Mouse (Mus musculus): ENCODE measurements around the gene Frs3.

Gene Frs3

DNA sequence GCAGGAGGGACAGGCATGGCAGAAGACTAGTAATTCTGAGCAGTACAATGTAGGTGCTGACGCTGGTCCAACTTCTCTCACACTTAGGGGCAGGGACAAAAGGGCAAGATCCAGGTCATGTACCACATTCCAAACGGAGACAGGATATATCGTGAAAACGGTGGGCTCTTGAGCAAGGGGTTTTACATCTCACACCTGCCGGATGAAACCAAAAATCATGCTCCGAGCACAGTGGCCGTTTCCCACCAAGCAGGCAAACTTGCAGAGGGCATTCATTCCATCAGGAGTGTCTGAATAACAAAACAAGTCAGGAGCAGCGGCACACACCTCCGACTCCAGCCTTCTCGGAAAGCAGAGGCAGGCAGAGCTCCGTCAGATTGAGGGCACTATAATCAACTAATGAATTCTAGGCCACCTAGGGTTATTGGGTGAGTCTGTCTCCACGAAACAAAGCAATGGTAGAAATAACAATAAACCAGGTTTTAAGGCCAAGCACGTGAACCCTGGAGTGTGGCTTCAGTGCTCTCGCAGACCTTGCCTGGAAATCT, 46.8 kb downstream of the Frs3 start:
- DNase-seq (ENCODE audit: low spot score in 2 of 2) = no peak

DNA sequence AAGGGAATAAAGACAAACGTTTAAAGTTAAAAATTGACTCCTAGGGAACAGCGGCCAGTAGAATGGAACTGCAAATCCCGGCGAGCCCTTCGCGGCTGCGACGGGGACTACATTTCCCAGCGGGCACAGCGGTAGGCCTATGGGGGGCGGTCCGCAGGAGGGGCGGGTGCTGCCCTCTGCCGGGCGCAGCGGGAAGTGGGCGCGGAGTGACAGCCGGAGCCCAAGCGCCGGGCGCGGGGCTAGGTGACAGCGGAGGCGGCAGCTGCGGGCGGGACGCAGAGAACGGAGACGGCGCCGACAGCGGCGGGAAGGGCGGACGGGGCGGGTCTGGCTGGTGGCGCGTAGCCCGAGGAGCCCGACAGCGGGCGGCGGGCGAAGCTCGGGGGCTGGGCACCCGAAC, 48.0 kb downstream of the Frs3 start, which contains the start of gene Tfeb:
Gene Tfeb (plus strand): TSS at position 175 of the 400 bp plus-strand sequence.
- peak; percentile 88 to 95 for DNase-seq (ENCODE audit: low spot score in 2 of 2)

DNA sequence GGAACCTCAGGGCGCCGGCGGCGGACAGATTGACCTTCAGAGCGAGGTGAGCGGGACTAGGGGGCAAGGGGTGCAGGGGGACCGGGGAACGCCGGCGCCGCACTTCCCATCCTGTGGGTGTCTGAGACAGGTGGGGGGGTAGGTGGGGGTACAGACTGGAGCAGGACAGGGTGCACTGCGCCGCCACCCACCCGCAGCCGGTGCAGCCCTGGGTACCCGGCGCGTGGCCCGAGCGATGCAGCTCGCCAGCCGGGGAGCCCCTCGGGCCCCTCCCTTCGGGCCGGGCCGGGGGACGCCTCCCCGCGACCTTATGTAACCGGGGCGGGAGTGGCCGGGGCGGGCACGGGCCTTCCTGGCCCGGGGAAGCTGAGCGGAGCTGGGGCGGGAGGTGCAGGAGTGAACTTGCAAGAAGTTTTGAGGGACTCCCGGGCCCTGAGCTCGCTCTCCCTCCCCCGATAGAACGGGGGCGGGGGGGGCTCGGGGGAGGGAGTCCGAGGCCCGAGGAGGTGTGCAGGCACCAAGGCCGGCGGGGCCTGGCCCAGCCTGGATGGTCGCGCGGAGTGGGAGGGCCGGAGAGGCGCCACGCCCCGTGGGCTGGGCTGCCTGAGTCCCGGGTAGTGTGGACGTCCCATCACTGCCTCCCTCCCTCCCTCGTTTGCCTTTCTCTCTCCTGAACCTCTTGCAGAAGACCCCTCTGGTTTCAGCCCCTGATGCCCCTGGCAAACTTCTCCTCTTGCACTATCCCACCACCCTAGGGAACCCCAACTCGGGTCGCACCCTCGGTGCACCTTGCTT, 48.6 kb downstream of the Frs3 start:
- peak; percentile 72 to 74 for DNase-seq (ENCODE audit: low spot score in 2 of 2)

DNA sequence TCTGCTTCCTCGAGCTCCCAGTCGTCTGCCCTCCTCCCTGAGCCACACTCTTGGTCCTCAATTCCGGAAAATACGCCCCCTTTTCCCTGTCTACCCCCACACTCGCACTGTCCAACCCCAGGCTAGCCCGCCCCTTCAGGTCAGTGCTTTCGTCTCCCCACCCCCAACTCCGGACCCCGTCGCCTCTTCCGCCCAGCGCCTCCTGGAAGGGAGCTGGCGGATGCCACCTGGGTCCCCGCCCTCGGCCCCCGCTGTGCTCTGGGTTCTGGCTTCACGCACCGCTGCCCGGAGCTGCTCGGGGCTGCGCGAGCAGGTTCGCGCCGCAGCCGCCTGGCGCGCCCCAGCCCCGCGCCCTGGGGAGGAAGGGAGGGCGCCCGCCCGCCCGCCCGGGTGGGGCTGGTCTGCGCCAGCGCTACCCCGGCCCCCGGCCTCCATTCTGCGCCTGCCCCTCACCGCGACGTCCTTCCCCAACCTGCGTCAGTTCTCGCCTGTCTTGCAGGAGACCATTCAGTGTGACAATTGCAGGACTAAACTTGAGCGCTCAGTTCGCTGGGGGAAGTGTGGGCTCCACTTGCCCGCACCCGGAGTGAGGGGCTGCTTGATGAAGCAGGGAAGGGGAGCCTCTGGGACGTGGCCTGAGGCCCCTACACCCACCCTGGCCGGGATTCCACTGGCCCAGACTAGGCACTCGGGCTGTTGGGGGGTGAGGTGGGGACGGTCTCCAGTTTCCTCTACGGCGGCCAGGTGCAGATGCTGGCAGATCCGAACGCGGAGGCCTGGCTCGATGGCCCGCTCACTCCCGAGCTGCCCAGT, 49.4 kb downstream of the Frs3 start:
- peak; percentile 22 to 27 for DNase-seq (ENCODE audit: low spot score in 2 of 2)

DNA sequence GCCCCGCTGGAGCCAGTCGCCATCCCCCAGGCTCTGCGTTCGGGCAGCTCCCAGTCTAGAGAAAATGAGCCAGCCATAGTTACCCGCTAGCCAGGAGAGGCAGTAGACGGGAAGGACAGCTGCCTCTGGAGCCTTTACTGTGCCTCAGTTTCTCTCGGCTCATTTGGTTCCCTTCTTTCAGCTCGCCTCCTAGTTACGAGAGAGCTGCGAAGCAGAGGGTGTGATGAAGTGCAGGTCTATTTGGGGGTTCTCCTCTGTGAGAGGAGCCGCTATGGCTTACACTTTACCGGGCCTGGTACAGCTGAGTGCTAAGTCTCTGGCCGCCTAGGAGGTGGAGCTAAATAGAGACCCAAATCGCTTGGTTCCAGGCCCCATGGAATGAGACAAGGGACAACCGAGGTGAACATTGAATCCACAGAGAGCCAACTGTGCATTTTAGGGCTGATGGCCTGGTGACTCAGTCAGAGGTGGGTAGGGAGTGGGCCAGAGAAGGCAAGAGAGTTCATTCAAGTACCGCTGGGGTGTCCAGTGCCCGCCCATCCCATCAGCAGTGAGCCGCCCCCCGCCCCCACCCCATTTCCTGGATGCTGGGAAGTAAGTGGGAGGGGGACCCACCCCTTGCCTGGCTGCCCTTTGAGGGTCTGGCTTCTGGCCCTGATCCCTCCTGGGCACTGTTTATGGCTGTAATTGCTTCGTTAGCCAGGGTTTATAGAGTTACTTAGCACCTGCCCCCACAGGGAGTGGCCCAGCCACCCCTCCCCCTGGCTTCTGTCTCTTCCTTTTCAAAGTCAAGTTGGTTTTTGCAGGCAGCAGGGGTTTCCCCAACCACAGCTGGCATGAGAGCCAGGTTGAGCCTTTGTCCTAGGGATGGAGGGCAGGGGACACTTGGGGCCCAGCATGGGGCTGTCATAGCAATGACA, 50.3 kb downstream of the Frs3 start:
- DNase-seq (ENCODE audit: low spot score in 2 of 2) = no peak

DNA sequence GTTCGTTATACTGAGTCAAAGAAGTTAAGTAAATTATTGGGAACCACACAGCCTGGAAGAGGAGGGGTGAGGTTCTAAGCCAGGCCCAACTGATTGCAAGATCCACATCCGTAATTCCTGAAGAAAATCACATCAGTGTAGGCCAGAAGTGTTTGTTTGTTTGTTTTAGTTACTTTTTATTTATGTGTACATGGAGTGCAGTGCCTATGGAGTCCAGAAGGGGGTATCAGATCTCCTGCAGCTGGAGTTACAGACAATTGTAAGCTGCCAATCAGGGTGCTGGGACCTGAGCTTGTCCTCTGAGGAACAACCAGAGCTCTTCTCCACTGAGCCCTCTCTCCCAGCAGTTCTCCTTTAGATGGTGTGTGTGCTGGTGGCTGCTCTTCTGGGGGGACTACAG, 51.4 kb downstream of the Frs3 start:
- DNase-seq (ENCODE audit: low spot score in 2 of 2) = no peak

DNA sequence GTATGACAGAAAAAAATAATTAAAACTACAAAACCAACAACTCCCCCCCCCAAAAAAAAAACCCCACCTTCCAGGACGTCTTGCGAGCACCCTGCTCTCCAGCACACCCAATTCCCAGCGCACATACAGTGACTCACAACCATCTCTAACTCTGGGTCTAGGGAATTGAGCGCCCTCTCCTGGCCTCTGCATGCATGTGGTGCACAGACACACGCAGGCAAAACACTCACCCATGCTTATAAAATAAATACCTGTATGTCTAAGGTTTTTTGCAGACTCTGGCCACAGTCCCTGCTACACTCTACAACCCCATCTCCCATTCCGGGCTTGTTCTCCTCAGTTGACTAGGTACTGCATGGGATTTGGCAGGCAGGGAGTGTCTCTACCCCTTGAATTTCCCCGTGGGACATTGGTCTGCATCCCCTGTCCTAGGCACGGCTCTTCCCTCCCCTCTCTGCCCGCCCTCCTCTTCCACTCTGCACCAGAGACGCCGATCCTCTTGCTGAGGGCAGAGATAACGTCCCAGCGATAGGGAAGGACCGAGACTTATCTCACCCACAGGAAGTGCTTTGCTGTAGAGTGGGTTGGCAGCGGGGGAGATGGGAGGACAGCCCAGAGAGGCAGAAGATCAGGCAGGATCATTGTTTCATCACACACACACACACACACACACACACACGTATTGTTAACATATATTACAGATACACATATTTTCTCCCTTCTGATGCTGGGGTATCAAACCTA, 54.3 kb downstream of the Frs3 start:
- DNase-seq (ENCODE audit: low spot score in 2 of 2) = no peak

DNA sequence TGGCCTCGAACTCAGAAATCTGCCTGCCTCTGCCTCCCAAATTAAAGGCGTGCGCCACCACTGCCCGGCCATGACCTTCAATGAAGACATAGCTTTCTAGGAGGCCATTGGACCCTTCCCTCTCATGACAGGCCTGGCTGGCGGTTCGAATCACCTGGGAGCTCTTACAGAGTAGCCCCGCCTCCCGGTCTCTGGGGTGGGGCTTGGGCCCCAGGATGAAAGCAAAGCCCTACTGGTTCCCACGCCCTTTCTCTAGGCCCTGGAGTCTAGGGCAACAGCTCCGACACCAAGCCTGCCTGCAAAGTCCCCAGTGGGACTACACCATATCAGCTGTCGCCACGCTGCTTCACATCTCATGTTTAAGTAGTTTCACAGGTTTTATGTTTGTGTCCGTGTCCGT, 55.3 kb downstream of the Frs3 start:
- DNase-seq (ENCODE audit: low spot score in 2 of 2) = no peak

DNA sequence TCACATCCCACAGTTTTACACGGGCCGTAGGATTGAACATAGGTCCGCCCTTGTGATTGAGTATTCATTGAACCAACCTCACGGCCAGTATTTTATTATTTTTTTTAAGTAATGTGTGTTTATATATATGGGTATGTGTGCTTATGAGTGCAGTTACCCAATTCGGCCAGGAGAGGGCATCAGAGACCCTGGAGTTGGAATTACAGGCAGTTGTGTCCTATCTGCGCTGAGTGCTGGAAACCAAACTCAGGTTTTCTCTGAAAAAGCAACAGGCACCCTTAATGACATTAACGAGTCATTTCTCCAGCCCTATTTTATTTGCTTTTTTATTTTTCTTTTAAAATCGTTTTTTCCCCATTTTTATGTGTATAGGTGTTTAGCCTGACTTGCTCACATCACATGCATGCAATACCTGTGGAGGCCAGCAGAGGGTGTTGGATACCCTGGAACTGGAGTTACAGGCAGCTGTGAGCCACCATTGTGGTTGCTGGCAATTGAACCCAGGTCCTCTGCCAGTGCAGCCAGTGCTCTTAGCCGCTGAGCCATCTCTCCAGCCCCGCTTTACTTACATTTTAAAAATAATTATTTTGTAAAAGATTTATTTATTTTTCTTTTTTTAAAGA, 56.0 kb downstream of the Frs3 start:
- DNase-seq (ENCODE audit: low spot score in 2 of 2) = no peak

DNA sequence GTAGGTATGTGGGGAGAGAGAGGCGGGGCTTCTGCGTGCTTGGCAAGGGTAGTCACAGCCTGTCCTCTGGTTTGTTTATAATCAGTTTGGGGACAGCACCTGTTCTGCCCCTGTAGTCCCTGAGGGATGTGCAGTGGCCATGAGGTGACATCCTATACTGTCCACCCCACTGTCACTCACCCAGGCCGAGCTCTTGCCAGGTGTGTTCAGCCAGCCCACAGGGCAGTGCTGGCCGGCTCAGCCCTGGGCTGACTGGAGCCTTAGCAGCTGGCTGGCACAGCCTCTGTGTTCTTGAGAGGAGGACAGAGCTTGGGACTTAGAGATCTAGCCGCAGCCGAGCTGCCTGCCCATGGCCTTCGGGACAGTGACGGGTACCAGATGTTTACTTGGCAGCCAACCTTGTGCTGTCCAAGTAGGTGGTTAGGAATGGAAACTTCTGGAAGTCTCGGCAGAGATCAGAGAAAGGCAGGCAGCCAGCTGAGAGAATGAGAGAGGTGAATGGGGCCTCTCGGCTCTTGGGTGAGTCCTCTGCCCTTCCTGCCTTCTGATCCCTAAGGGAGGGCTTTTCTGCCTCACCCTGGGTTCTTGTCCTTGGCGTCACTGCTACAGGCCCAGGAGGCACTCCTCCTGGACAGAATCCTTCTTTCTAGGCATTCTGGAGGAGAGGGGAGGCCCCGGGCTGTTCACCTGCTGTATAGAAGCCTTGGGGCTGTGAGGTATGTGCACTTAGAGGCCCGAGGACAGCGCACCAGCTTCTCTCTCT, 60.1 kb downstream of the Frs3 start:
- DNase-seq (ENCODE audit: low spot score in 2 of 2) = no peak

DNA sequence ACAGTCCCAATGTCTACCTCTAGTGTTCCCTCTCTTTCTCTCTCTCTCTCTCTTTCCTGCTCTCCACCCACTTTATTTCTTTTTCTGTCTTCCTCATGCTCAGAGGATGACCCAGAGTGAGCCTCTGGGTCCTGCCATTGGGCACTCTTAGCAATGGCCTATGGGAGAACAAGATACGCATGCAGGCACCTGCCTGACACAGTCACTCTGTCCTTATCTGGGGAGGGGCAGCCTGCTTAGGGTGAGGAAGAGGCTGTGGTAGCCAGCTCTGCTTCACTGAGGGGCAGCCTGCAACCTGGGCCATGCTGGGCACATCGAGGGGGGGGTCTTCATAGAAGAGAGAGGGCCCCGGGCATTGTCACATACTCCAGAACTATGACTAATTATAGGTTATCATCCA, 60.8 kb downstream of the Frs3 start:
- no peak for DNase-seq (ENCODE audit: low spot score in 2 of 2)

DNA sequence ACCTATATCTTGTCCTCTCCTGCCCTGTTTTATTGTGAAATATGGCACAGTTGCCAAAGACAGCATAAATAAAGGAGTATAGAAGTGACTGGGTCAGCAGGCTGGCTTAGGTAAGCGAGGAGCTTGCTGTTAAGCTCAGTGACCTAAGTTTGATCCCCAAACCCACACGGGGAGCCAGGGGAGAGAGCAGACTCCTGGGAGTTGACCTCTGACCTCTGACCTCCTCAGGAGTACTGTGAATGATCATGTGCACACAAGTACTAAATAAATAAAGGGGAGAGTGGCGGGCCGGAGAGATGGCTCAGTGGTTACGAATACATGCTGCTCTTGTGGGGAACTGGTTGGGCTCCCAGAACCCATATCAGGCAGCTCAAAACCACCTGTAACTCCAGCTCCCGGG, 61.3 kb downstream of the Frs3 start:
- DNase-seq (ENCODE audit: low spot score in 2 of 2) = no peak

DNA sequence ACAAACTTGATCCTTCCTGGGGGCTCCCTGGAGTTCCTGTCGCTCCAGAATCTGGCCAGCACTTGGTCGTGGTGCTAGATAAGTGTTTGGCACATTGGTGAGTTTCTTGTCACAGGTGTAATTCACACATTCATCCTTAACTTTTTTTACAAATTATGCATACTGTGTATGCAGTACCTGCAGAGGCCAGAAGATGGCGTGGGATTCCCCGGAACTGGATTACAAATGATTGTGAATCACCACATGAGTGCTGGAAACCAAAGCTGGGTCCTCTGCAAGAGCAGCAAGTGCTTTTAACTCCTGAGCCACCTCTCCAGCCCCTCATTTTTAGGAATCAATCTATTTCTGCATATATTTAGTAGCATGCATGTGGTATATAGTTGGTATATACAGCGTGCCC, 63.0 kb downstream of the Frs3 start:
- DNase-seq (ENCODE audit: low spot score in 2 of 2) = no peak

DNA sequence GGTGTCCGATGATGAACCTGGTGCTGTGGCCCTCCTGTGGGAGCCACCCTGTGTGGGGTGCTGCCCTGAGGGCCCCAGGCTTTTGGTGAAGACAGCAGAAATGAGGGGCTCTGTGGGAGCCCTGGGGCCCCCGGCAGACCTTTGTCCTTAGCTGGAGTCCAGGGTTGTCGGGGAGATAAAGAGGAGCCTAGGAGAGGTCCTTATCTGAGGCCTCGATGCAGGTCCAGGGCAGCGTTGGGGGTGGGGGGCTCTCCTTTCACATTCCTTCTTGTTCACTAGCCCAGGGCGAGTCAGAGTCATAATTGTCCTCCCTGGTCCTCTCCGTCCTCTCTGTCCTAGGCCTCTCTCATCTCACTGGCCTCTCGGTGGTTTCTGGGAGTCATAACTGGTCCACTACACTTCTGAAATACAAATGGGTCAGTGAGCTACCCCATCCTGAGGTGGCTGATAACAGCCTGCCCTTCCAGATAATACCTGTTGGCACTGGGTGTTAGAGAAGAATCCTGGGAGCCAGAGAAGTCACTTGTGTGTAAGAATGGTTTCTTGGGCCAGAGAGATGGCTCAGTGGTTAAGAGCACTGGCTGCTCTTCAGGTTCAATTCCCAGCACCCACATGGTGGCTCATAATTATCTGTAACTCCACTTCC, 64.4 kb downstream of the Frs3 start:
- no peak for DNase-seq (ENCODE audit: low spot score in 2 of 2)

Measured in frontal cortex, postnatal 10 days (tissue).